Mouse (Mus musculus): ENCODE measurements at regions not wholly inside any gene's neighbourhood (a gene's known extent, or its start where the extent isn't known, plus 50 kb on each side); places are given as distances from the start of the nearest gene placed in this dataset.
A peak's percentile ranks its signal among the peaks of the same experiment; 100 is the strongest.

DNA sequence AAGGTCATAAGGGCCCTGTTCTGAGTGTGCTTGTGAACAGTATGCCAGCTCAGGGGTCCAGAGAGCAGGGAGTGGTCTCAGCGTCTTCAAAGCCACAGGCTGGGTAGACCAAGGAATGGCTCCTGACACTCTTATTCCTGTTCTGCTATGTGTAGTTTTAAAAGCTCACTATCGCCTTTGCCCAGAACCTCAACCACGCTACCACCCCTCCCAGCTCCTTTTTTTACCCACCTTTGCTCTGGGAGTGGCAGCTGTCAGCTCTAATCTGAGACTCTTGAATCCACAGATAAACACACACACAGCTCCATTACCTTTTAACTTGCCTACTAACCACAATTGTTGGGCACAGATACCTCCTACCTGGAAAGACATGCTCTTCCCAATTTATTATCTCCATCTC, 71.8 kb upstream of the Arhgap5 start:
- intact Hi-C loops (cut with DNase I): no loop called here
- Histone ChIP-seq H3K4me1 (ENCODE audit: control insufficient read depth, insufficient read depth, low read length) (no peaks in the 10 kb centered on the region), H3K9ac (ENCODE audit: low read depth, low read length) (no peak overlapping the region), H3K4me3 (no peak overlapping the region), H3K79me2 (replicated peaks; ENCODE audit: control insufficient read depth, insufficient read depth, low read length) (no peaks in the 10 kb centered on the region), H3K36me3 (ENCODE audit: control insufficient read depth, insufficient read depth, low read length) (no peaks in the 10 kb centered on the region), H3K27me3 (ENCODE audit: control insufficient read depth, insufficient read depth, low read length) (no peaks in the 10 kb centered on the region), H3K27ac (no peak overlapping the region)
- TF ChIP-seq EP300 (IDR thresholded peaks at IDR 0.05; ENCODE audit: insufficient read depth, low read depth, low read length): no peak
- TF ChIP-seq CTCF (IDR thresholded peaks at IDR 0.05): no peak
- no peak for TF ChIP-seq POLR2A (IDR thresholded peaks at IDR 0.05; ENCODE audit: insufficient read depth, low read depth, low read length)
- DNase-seq: no peak
- 89% methylated on average over 3 of the region's 3 CpGs for WGBS

DNA sequence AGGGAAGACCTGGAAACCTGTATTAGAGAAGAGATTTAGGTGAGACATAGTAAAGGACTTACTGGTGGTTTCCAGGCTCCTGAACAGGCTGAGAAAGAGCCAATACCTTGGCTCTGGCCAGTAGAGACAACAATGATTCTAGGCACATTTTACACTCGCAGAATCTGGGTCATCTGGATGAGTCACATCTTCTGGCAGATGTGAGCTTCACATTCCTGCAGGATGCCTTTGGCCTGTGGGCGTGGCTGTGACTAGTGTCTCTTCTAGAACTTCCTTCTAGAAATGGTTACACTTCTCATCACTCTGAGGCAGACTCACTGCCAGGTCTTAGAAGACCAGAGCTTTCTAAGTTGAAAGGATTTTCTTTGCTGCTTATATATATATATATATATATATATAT, 69.8 kb upstream of the Arhgap5 start:
- no peak overlapping the region for H3K27ac ChIP-seq
- no peaks in the 10 kb centered on the region for H3K36me3 ChIP-seq (ENCODE audit: control insufficient read depth, insufficient read depth, low read length)
- no peaks in the 10 kb centered on the region for H3K79me2 ChIP-seq (replicated peaks; ENCODE audit: control insufficient read depth, insufficient read depth, low read length)
- H3K4me3 ChIP-seq: no peak overlapping the region
- no peak overlapping the region for H3K9ac ChIP-seq (ENCODE audit: low read depth, low read length)
- H3K4me1 ChIP-seq (ENCODE audit: control insufficient read depth, insufficient read depth, low read length): no peaks in the 10 kb centered on the region
- WGBS: 38% methylated on average over 2 of the region's 2 CpGs
- no peaks in the 10 kb centered on the region for H3K27me3 ChIP-seq (ENCODE audit: control insufficient read depth, insufficient read depth, low read length)
- TF ChIP-seq CTCF (IDR thresholded peaks at IDR 0.05) (no peak), EP300 (IDR thresholded peaks at IDR 0.05; ENCODE audit: insufficient read depth, low read depth, low read length) (no peak), POLR2A (IDR thresholded peaks at IDR 0.05; ENCODE audit: insufficient read depth, low read depth, low read length) (no peak)
- intact Hi-C loops (cut with DNase I): no loop called here
- peak in 1 of 2 experiments; percentile 32 for DNase-seq

DNA sequence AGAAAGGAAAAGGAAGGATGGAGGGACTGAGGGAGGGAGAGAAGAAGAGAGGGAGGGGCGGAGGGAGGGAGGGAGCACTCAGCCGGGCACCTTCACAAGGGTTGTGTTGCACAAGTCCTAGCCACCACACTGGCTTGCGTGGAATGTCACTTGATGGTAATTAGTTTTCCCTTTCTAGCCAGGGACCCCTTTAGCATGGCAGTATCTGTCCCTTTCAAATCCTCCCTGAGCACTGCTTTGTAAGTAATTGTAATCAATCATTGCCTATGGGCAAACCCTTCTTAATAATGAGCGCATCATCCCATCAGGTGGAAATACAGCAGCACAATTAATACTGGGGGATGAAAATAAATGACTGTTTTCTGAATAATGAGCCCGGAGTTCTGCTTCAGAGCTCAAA, 68.5 kb upstream of the Arhgap5 start:
- Histone ChIP-seq H3K36me3 (ENCODE audit: control insufficient read depth, insufficient read depth, low read length) (no peaks in the 10 kb centered on the region), H3K9ac (ENCODE audit: low read depth, low read length) (no peak overlapping the region), H3K4me1 (ENCODE audit: control insufficient read depth, insufficient read depth, low read length) (no peaks in the 10 kb centered on the region), H3K4me3 (no peak overlapping the region), H3K79me2 (replicated peaks; ENCODE audit: control insufficient read depth, insufficient read depth, low read length) (no peaks in the 10 kb centered on the region), H3K27me3 (ENCODE audit: control insufficient read depth, insufficient read depth, low read length) (no peaks in the 10 kb centered on the region), H3K27ac (no peak overlapping the region)
- intact Hi-C loops (cut with DNase I): no loop called here
- no peak for DNase-seq
- 91% methylated on average over 5 of the region's 5 CpGs for WGBS
- TF ChIP-seq POLR2A (IDR thresholded peaks at IDR 0.05; ENCODE audit: insufficient read depth, low read depth, low read length) (no peak), EP300 (IDR thresholded peaks at IDR 0.05; ENCODE audit: insufficient read depth, low read depth, low read length) (no peak), CTCF (IDR thresholded peaks at IDR 0.05) (no peak)

DNA sequence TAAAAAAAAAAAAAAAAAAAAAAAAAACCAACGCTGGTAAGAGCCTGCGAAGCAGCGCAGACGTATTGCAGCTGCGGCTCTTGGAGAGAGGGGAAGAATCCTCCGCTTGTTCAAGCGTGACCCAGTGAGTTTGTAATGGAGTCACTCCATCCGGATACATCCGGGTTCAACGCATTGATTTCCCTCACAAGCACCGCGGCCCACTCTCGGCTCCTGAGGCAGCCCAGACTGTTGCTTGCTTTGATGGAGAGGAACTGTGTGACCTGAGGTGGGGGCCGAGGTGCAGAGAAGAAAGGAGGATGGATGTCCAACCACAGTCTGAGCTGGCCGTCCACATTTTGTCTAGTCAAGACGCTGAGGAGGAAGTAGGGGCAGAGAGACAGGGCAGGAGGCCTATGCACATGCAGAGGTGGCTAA, 68.0 kb upstream of the Arhgap5 start:
- WGBS: 89% methylated on average over 16 of the region's 16 CpGs
- Histone ChIP-seq H3K4me3 (no peak overlapping the region), H3K27me3 (ENCODE audit: control insufficient read depth, insufficient read depth, low read length) (no peaks in the 10 kb centered on the region), H3K4me1 (ENCODE audit: control insufficient read depth, insufficient read depth, low read length) (no peaks in the 10 kb centered on the region), H3K9ac (ENCODE audit: low read depth, low read length) (no peak overlapping the region), H3K27ac (no peak overlapping the region), H3K79me2 (replicated peaks; ENCODE audit: control insufficient read depth, insufficient read depth, low read length) (no peaks in the 10 kb centered on the region), H3K36me3 (ENCODE audit: control insufficient read depth, insufficient read depth, low read length) (no peaks in the 10 kb centered on the region)
- intact Hi-C loops (cut with DNase I): no loop called here
- TF ChIP-seq EP300 (IDR thresholded peaks at IDR 0.05; ENCODE audit: insufficient read depth, low read depth, low read length): no peak
- no peak for TF ChIP-seq POLR2A (IDR thresholded peaks at IDR 0.05; ENCODE audit: insufficient read depth, low read depth, low read length)
- TF ChIP-seq CTCF (IDR thresholded peaks at IDR 0.05): no peak
- DNase-seq: no peak

- intact Hi-C loops (cut with DNase I): no loop called here
- WGBS: 87% methylated on average over 4 of the region's 4 CpGs
Measured at GRCm38 (mm10) chr12:52436941-52437340, 66.8 kb upstream of the Arhgap5 start.

GRCm38 (mm10) chr12:52439241-52439640, 64.5 kb upstream of the Arhgap5 start:
- Histone ChIP-seq H3K36me3 (ENCODE audit: control insufficient read depth, insufficient read depth, low read length) (no peaks in the 10 kb centered on the region), H3K9ac (ENCODE audit: low read depth, low read length) (no peak overlapping the region), H3K4me3 (no peak overlapping the region), H3K79me2 (replicated peaks; ENCODE audit: control insufficient read depth, insufficient read depth, low read length) (no peaks in the 10 kb centered on the region), H3K4me1 (ENCODE audit: control insufficient read depth, insufficient read depth, low read length) (no peaks in the 10 kb centered on the region), H3K27me3 (ENCODE audit: control insufficient read depth, insufficient read depth, low read length) (no peaks in the 10 kb centered on the region), H3K27ac (no peak overlapping the region)
- TF ChIP-seq CTCF (IDR thresholded peaks at IDR 0.05) (no peak), POLR2A (IDR thresholded peaks at IDR 0.05; ENCODE audit: insufficient read depth, low read depth, low read length) (no peak), EP300 (IDR thresholded peaks at IDR 0.05; ENCODE audit: insufficient read depth, low read depth, low read length) (no peak)
- intact Hi-C loops (cut with DNase I): no loop called here
- DNase-seq: no peak
- WGBS: 39% methylated on average over 1 of the region's 1 CpGs

More at GRCm38 (mm10) chr12:52436941-52437340, 66.8 kb upstream of the Arhgap5 start:
- no peak for DNase-seq
- Histone ChIP-seq H3K9ac (ENCODE audit: low read depth, low read length) (no peak overlapping the region), H3K79me2 (replicated peaks; ENCODE audit: control insufficient read depth, insufficient read depth, low read length) (no peaks in the 10 kb centered on the region), H3K4me1 (ENCODE audit: control insufficient read depth, insufficient read depth, low read length) (no peaks in the 10 kb centered on the region), H3K27ac (no peak overlapping the region), H3K36me3 (ENCODE audit: control insufficient read depth, insufficient read depth, low read length) (no peaks in the 10 kb centered on the region), H3K4me3 (no peak overlapping the region), H3K27me3 (ENCODE audit: control insufficient read depth, insufficient read depth, low read length) (no peaks in the 10 kb centered on the region)
- TF ChIP-seq EP300 (IDR thresholded peaks at IDR 0.05; ENCODE audit: insufficient read depth, low read depth, low read length) (no peak), CTCF (IDR thresholded peaks at IDR 0.05) (no peak), POLR2A (IDR thresholded peaks at IDR 0.05; ENCODE audit: insufficient read depth, low read depth, low read length) (no peak)

Data from heart, adult 2 months (tissue).